Comparison of ENCODE assay signal across 14 mouse cellular contexts in genomic region chr15:85694379-85694778, GRCm38 (mm10). TPM values are rescaled to one million over a fixed set of nuclear protein-coding genes. Genes with fewer than 3 reads are reported as not detected.
"Had no signal": no experiment of that assay in that cellular context is flagged by ENCODE, and none has a peak within 500 bp of the region (broad histone marks: within the 10 kb centered on the region; RNA-seq: fewer than 3 reads in every experiment).

No protein-coding gene starts in this region.

- ATAC-seq: midbrain, embryonic 15.5 days had no signal

- H3K4me2 ChIP-seq: kidney, embryonic 15.5 days; liver, embryonic 13.5 days; midbrain, embryonic 12.5 days; midbrain, embryonic 15.5 days had no signal

- H3K4me3 ChIP-seq: kidney, embryonic 15.5 days; liver, embryonic 13.5 days; midbrain, embryonic 12.5 days; midbrain, embryonic 15.5 days had no signal

- H3K9ac ChIP-seq: kidney, embryonic 15.5 days; liver, embryonic 13.5 days; midbrain, embryonic 12.5 days; midbrain, embryonic 15.5 days had no signal

- H3K4me1 ChIP-seq: kidney, embryonic 15.5 days; liver, embryonic 13.5 days; midbrain, embryonic 12.5 days; midbrain, embryonic 15.5 days had no signal

- H3K9me3 ChIP-seq: kidney, embryonic 15.5 days; liver, embryonic 13.5 days; midbrain, embryonic 12.5 days; midbrain, embryonic 15.5 days had no signal

- H3K27me3 ChIP-seq: kidney, embryonic 15.5 days; liver, embryonic 13.5 days; midbrain, embryonic 15.5 days had no signal

- H3K27ac ChIP-seq: kidney, embryonic 15.5 days; liver, embryonic 13.5 days; macrophage; midbrain, embryonic 12.5 days; midbrain, embryonic 15.5 days had no signal

- H3K36me3 ChIP-seq: liver, embryonic 13.5 days had no signal

- DNase-seq: kidney, adult 8-10 months; kidney, postnatal 10 days; kidney, postnatal 36 days; layer of hippocampus, adult 9-11 months; liver, embryonic 13.5 days; lung, adult 2 months; retina, postnatal 1 day; thymus, adult 18-20 months; thymus, postnatal 36 days had no signal

RNA-seq across cellular contexts. Expression of gene Ppara, which starts 40.4 kb away (rescaled TPM):
- total RNA-seq: megakaryocyte, adult 5-6 weeks had no signal
- polyA plus RNA-seq: macrophage had no signal
